Mouse (Mus musculus) B cell, adult 2 months (primary cell): ENCODE measurements around the gene Tmem151a.
"Not testable (repeated sequence)": the region's sequence is repeated elsewhere in the genome, so short reads cannot be mapped to it uniquely, and the experiment has no call there.

Experiments used
- DNase-seq, 2 experiments: peaks; one replicate each; pipeline ENCODE4 v3.0.0; 2022

Tmem151a gene

GRCm38 (mm10) chr19:5094243-5094632 is 8.9 kb upstream of the Tmem151a start:
- peak; percentile 93 to 94 for DNase-seq

GRCm38 (mm10) chr19:5093481-5094242 is 8.3 kb upstream of the Tmem151a start:
- no peak for DNase-seq

GRCm38 (mm10) chr19:5092083-5092482 is 6.8 kb upstream of the Tmem151a start:
- no peak for DNase-seq

GRCm38 (mm10) chr19:5089324-5089723 is 4.0 kb upstream of the Tmem151a start:
- DNase-seq: no peak

- peak; percentile 91 to 92 for DNase-seq
Measured at GRCm38 (mm10) chr19:5087884-5088728, 2.8 kb upstream of the Tmem151a start, which contains the start of gene Yif1a. Yif1a (plus strand) TSS chr19:5088538.

- DNase-seq: not testable (repeated sequence)
Measured at GRCm38 (mm10) chr19:5086533-5086932, 1.2 kb upstream of the Tmem151a start.

- DNase-seq: no peak
Measured at GRCm38 (mm10) chr19:5084834-5085144, 542 bp downstream of the Tmem151a start.

GRCm38 (mm10) chr19:5083961-5084833 is 1.1 kb downstream of the Tmem151a start:
- DNase-seq: no peak

- DNase-seq: no peak
Measured at GRCm38 (mm10) chr19:5082596-5082995, 2.7 kb downstream of the Tmem151a start.

GRCm38 (mm10) chr19:5082005-5082404 is 3.3 kb downstream of the Tmem151a start:
- DNase-seq: no peak

- DNase-seq: no peak
Measured at GRCm38 (mm10) chr19:5079279-5079678, 6.1 kb downstream of the Tmem151a start.

GRCm38 (mm10) chr19:5073518-5073917 is 11.8 kb downstream of the Tmem151a start:
- no peak for DNase-seq

GRCm38 (mm10) chr19:5073028-5073427 is 12.3 kb downstream of the Tmem151a start:
- DNase-seq: peak; percentile 61 to 65

- DNase-seq: peak in 1 of 2 experiments; percentile 23
Measured at GRCm38 (mm10) chr19:5072389-5073019, 12.8 kb downstream of the Tmem151a start.

GRCm38 (mm10) chr19:5071545-5072369 is 13.6 kb downstream of the Tmem151a start:
- DNase-seq: peak; percentile 84 to 85

- no peak for DNase-seq
Measured at GRCm38 (mm10) chr19:5071077-5071476, 14.3 kb downstream of the Tmem151a start.

GRCm38 (mm10) chr19:5069978-5070377 is 15.4 kb downstream of the Tmem151a start:
- no peak for DNase-seq

GRCm38 (mm10) chr19:5069486-5069885 is 15.8 kb downstream of the Tmem151a start:
- no peak for DNase-seq

GRCm38 (mm10) chr19:5068570-5069234 is 16.6 kb downstream of the Tmem151a start:
- no peak for DNase-seq

GRCm38 (mm10) chr19:5067867-5068569 is 17.3 kb downstream of the Tmem151a start, which contains the start of gene Cd248:
Cd248 (plus strand) TSS chr19:5068078.
- no peak for DNase-seq
